Mouse (Mus musculus) lung, adult 2 months (tissue): ENCODE measurements around the gene Coq4.
A peak's percentile ranks its signal among the peaks of the same experiment; 100 is the strongest.

Source experiments
- CTCF ChIP-seq: fragments of 200-500 bp; IDR thresholded peaks from 2 replicates; pipeline ENCODE4 v1.5.1; 2011; ENCODE audit warnings: mild to moderate bottlenecking, low read length, control low read depth; ENCODE audit not compliant: insufficient read depth
- POLR2A ChIP-seq: fragments of 200-500 bp; IDR thresholded peaks from 2 replicates; pipeline ENCODE4 v1.6.1; 2011; ENCODE audit warnings: low read depth, mild to moderate bottlenecking, control low read depth, low read length, borderline replicate concordance; ENCODE audit errors: extremely low read depth

GRCm38 (mm10) chr2:29802075-29802826 lies 15.0 kb downstream of the Coq4 start, which contains the start of gene Slc27a4:
- TF ChIP-seq POLR2A = peak; percentile 63; the same call in 1 of the 2 replicates
- no peak for TF ChIP-seq CTCF
